Comparison of ENCODE assay signal across 17 mouse cellular contexts in the genomic region with DNA sequence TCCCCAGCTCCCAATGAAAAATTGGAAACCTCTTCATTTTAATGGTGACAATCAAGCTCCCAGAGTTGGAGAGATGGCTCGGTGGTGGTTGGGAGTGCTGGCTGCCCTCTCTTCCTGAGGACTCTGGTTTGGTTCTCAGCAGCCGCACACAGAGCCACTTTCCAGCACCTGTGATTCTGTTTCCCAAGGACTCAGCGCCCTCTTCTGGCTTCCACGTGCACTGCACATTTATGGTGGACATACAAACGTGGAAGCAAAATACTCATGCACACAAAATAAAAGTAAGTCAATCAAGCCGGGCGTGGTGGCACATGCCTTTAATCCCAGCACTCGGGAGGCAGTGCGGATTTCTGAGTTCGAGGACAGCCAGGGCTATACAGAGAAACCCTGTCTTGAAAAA. TPM values are rescaled to one million over a fixed set of nuclear protein-coding genes. Genes with fewer than 3 reads are reported as not detected.
A peak's percentile ranks its signal among the peaks of the same experiment; 100 is the strongest.
DNase-seq lines count a peak whose midpoint lies in the region; ATAC-seq and TF ChIP-seq lines count a peak whose summit lies in the region.
"Had no signal": no experiment of that assay in that cellular context is flagged by ENCODE, and none has a peak within 500 bp of the region (broad histone marks: within the 10 kb centered on the region; RNA-seq: fewer than 3 reads in every experiment).

No protein-coding gene starts in this region.

- no peaks in the 10 kb centered on the region for H3K36me3 ChIP-seq in heart, postnatal 0 days (replicated peaks; ENCODE audit: control insufficient read depth, insufficient read depth, low read length)
- no peaks in the 10 kb centered on the region for H3K36me3 ChIP-seq in heart, embryonic 11.5 days (ENCODE audit: control insufficient read depth, insufficient read depth, low read length)
- no peaks in the 10 kb centered on the region for H3K36me3 ChIP-seq in liver, postnatal 0 days (replicated peaks; ENCODE audit: insufficient read depth, low read length)
- peaks cover 0 to 16% of the 10 kb centered on the region in 2 experiments for H3K36me3 ChIP-seq in CH12.LX (replicated peaks in 1 of 2; ENCODE audit: control insufficient read depth in 1 of 2, insufficient read depth in 1 of 2, low read length in 1 of 2)

- no peaks in the 10 kb centered on the region for H3K79me2 ChIP-seq in CH12.LX (replicated peaks; ENCODE audit: control insufficient read depth, extremely low read depth, insufficient read depth, poor library complexity, severe bottlenecking)

- WGBS in heart, postnatal 0 days: 91% methylated on average over 10 of the region's 10 CpGs
- WGBS in heart, embryonic 11.5 days (ENCODE audit: insufficient replicate concordance): 84% methylated on average over 10 of the region's 10 CpGs
- 87% methylated on average over 10 of the region's 10 CpGs for WGBS in liver, postnatal 0 days (ENCODE audit: insufficient replicate concordance)

- in situ Hi-C loops in CH12.LX (cut with MboI; ENCODE audit: low pct_ligation_motif_present, low pct_unique_long_range_greater_than_20kb, low sequenced_read_pairs): no loop called here

- peak; percentile 39 for TF ChIP-seq RAD21 in CH12.LX (IDR thresholded peaks at IDR 0.05; ENCODE audit: low read depth, low read length)

- H3K27ac ChIP-seq in heart, postnatal 0 days (ENCODE audit: low read depth): no peak overlapping the region
- no peak overlapping the region for H3K27ac ChIP-seq in heart, embryonic 11.5 days (ENCODE audit: low read depth, low read length)
- 0 out of 2 replicates have a peak overlapping the region, but pooled peaks have one; percentile 34 for H3K27ac ChIP-seq in liver, postnatal 0 days (ENCODE audit: low read depth)
- H3K27ac ChIP-seq in CH12.LX (ENCODE audit: insufficient read depth, low read depth): no peak overlapping the region
- H3K27ac ChIP-seq: hindbrain, embryonic 12.5 days had no signal

- TF ChIP-seq CTCF in heart, postnatal 0 days (IDR thresholded peaks at IDR 0.05; ENCODE audit: low read depth): peak; percentile 28; the same call in 1 of the 2 replicates
- peak; percentile 42 for TF ChIP-seq CTCF in liver, postnatal 0 days (IDR thresholded peaks at IDR 0.05; ENCODE audit: low read depth)
- TF ChIP-seq CTCF in CH12.LX (conservative IDR thresholded peaks at IDR 0.05 in 1 of 2, IDR thresholded peaks at IDR 0.05 in 1 of 2; ENCODE audit: low read depth in 2 of 2, low read length in 2 of 2): peak in 1 of 2 experiments; percentile 55; a peak in 2 of 4 replicates
- TF ChIP-seq CTCF in brain, embryonic 14.5 days (IDR thresholded peaks at IDR 0.05; ENCODE audit: borderline replicate concordance, extremely low read depth, insufficient read depth, insufficient read length): peak; percentile 18; the same call in 1 of the 2 replicates

- dilution Hi-C loops in CH12.LX (cut with MboI; ENCODE audit: extremely low pct_ligation_motif_present, extremely low pct_unique_long_range_greater_than_20kb, low sequenced_read_pairs): no loop called here

- H3K4me2 ChIP-seq in heart, postnatal 0 days (ENCODE audit: low read depth, low read length): no peak overlapping the region
- H3K4me2 ChIP-seq in heart, embryonic 11.5 days: no peak overlapping the region
- H3K4me2 ChIP-seq in liver, postnatal 0 days (ENCODE audit: low read depth, low read length): no peak overlapping the region
- H3K4me2 ChIP-seq in CH12.LX (ENCODE audit: insufficient read depth, low read depth, poor library complexity, severe bottlenecking): no peak overlapping the region
- H3K4me2 ChIP-seq: hindbrain, embryonic 12.5 days; midbrain, embryonic 11.5 days had no signal

- no peak overlapping the region for H3K4me3 ChIP-seq in heart, postnatal 0 days (ENCODE audit: low read depth, low read length)
- H3K4me3 ChIP-seq in heart, embryonic 11.5 days (ENCODE audit: low read depth, low read length): no peak overlapping the region
- no peak overlapping the region for H3K4me3 ChIP-seq in liver, postnatal 0 days (ENCODE audit: low read depth, low read length)
- no peak overlapping the region for H3K4me3 ChIP-seq in CH12.LX (replicated peaks in 1 of 3; ENCODE audit: low read depth in 2 of 3, low read length in 2 of 3, poor library complexity in 1 of 3)
- H3K4me3 ChIP-seq: erythroblast, embryonic 14.5 days; hindbrain, embryonic 12.5 days; myocyte had no signal

- H3K4me1 ChIP-seq in heart, postnatal 0 days (ENCODE audit: control insufficient read depth, insufficient read depth): no peaks in the 10 kb centered on the region
- H3K4me1 ChIP-seq in heart, embryonic 11.5 days (ENCODE audit: control insufficient read depth, insufficient read depth, low read length): peaks cover under 1% of the 10 kb centered on the region; the same call in 1 of the 2 replicates
- no peaks in the 10 kb centered on the region for H3K4me1 ChIP-seq in liver, postnatal 0 days (ENCODE audit: insufficient read depth)
- H3K4me1 ChIP-seq in CH12.LX (ENCODE audit: control insufficient read depth in 1 of 2, insufficient read depth in 2 of 2): no peaks in the 10 kb centered on the region; a peak in 1 of 4 replicates
- H3K4me1 ChIP-seq: hindbrain, embryonic 12.5 days had no signal

- DNase-seq in heart, postnatal 0 days (ENCODE audit: low spot score): no peak
- DNase-seq in liver, postnatal 0 days: no peak
- no peak for DNase-seq in liver
- no peak for DNase-seq in CH12.LX (ENCODE audit: extremely low read depth)
- no peak for DNase-seq in brain, embryonic 14.5 days (ENCODE audit: low read depth)
- no peak for DNase-seq in frontal cortex, postnatal 25 days (ENCODE audit: low spot score in 2 of 2)
- DNase-seq: adrenal gland, postnatal 36 days; cerebellum, postnatal 10 days; kidney, adult 9 months; lung, postnatal 4 days; thymus, postnatal 36 days had no signal

- no peak for ATAC-seq in heart, postnatal 0 days (ENCODE audit: insufficient read depth, low read depth)
- ATAC-seq in heart, embryonic 11.5 days (replicated peaks; ENCODE audit: insufficient number of reproducible peaks, low FRiP score, low TSS enrichment): no peak
- no peak for ATAC-seq in liver, postnatal 0 days
- ATAC-seq: forebrain, embryonic 16.5 days had no signal

- no peaks in the 10 kb centered on the region for H3K9me3 ChIP-seq in heart, postnatal 0 days (replicated peaks; ENCODE audit: control insufficient read depth, low read length)
- no peaks in the 10 kb centered on the region for H3K9me3 ChIP-seq in heart, embryonic 11.5 days (replicated peaks; ENCODE audit: control insufficient read depth, low read length)
- peaks cover 5% of the 10 kb centered on the region; the same call in 1 of the 2 replicates for H3K9me3 ChIP-seq in liver, postnatal 0 days (ENCODE audit: low read length)
- H3K9me3 ChIP-seq in CH12.LX (replicated peaks; ENCODE audit: low read length): peaks cover 10% of the 10 kb centered on the region
- H3K9me3 ChIP-seq: hindbrain, embryonic 12.5 days had no signal

- H3K27me3 ChIP-seq in heart, postnatal 0 days (ENCODE audit: control insufficient read depth, insufficient read depth, low read length): no peaks in the 10 kb centered on the region
- H3K27me3 ChIP-seq in heart, embryonic 11.5 days (ENCODE audit: control insufficient read depth, insufficient read depth, low read length): no peaks in the 10 kb centered on the region
- H3K27me3 ChIP-seq in liver, postnatal 0 days (ENCODE audit: insufficient read depth, low read length): no peaks in the 10 kb centered on the region
- no peaks in the 10 kb centered on the region for H3K27me3 ChIP-seq in CH12.LX (replicated peaks)
- H3K27me3 ChIP-seq: hindbrain, embryonic 12.5 days had no signal

- no peak overlapping the region for H3K9ac ChIP-seq in heart, postnatal 0 days (replicated peaks; ENCODE audit: low read depth, low read length)
- no peak overlapping the region for H3K9ac ChIP-seq in heart, embryonic 11.5 days (ENCODE audit: low read depth, low read length)
- no peak overlapping the region for H3K9ac ChIP-seq in liver, postnatal 0 days (replicated peaks)
- no peak overlapping the region for H3K9ac ChIP-seq in CH12.LX (ENCODE audit: insufficient read depth, low read depth)
- H3K9ac ChIP-seq: hindbrain, embryonic 12.5 days had no signal

- no peak for TF ChIP-seq EP300 in heart, postnatal 0 days (IDR thresholded peaks at IDR 0.05; ENCODE audit: low read depth)
- TF ChIP-seq EP300 in liver, postnatal 0 days (IDR thresholded peaks at IDR 0.05; ENCODE audit: low read depth): no peak
- no peak for TF ChIP-seq EP300 in CH12.LX (IDR thresholded peaks at IDR 0.05; ENCODE audit: low read length)

- TF ChIP-seq POLR2A in CH12.LX (IDR thresholded peaks at IDR 0.05; ENCODE audit: low read depth, low read length): no peak
- no peak for TF ChIP-seq POLR2A in brain, embryonic 14.5 days (IDR thresholded peaks at IDR 0.05; ENCODE audit: borderline replicate concordance, extremely low read depth, insufficient read depth, insufficient read length, poor library complexity, severe bottlenecking)

TF ChIP-seq in CH12.LX, 34 proteins besides CTCF, POLR2A, EP300 and RAD21:
- peak; percentile 46 for TF ChIP-seq SMC3 (IDR thresholded peaks at IDR 0.05; ENCODE audit: low read depth, low read length)
- TF ChIP-seq NELFE (IDR thresholded peaks at IDR 0.05; ENCODE audit: low read depth, low read length): no peak
- no peak for TF ChIP-seq BHLHE40 (IDR thresholded peaks at IDR 0.05; ENCODE audit: low read depth, low read length)

RNA-seq across cellular contexts. Expression of gene Gse1, which starts 16.3 kb away (rescaled TPM):
- total RNA-seq in heart, postnatal 0 days (2014; rRNA removed; ENCODE audit: low replicate concordance): 18.7 and 30.8 TPM in 2 replicates
- 4.1 and 5.4 TPM in 2 replicates for polyA plus RNA-seq in heart, postnatal 0 days (2015; fragmentation: Nextera tagmentation; extraction: Ambion mirVana)
- polyA plus RNA-seq in heart, embryonic 11.5 days (2014; fragmentation: Nextera tagmentation; extraction: Ambion mirVana): 12.8 and 12.9 TPM in 2 replicates
- polyA plus RNA-seq in liver, postnatal 0 days (2015; fragmentation: Nextera tagmentation; extraction: Ambion mirVana): 7.1 and 7.7 TPM in 2 replicates
- total RNA-seq in CH12.LX (2012; rRNA removed) (5.6 and 8.5 TPM in 2 replicates), CH12.LX (2014; rRNA removed) (0.96 and 1.3 TPM in 2 replicates)
- polyA plus RNA-seq in CH12.LX (2012; ENCODE audit: insufficient read length, low read depth): 8.8 and 9.8 TPM in 2 replicates
- 70.3 and 70.4 TPM in 2 replicates for polyA plus RNA-seq in brain, embryonic 14.5 days (2012; rRNA removed)
